Mouse (Mus musculus): ENCODE results near the gene Gm28539.
"Not testable (repeated sequence)": the region's sequence is repeated elsewhere in the genome, so short reads cannot be mapped to it uniquely, and the experiment has no call there.

The Gm28539 gene

DNA sequence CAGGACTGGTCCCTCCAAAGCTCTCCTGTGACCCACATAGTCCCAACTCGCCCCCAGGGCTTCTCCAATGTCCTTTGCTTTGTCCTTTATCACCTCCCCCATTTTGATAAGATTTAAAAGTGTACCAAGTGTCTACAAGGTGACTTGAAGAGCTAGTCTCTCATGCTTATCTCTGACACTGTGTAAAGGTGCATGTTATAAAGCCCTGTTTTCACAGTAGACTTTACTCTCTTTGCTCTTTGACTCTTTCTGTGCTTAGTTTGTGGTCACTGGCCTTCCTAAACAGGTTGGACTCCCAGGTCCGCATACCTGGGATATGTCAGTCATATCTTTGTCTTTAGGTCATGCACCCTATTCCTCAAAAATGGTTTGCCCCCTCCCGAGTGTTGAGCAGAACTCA lies 118.7 kb downstream of the Gm28539 start:
- no peak for DNase-seq (ENCODE audit: low spot score)

DNA sequence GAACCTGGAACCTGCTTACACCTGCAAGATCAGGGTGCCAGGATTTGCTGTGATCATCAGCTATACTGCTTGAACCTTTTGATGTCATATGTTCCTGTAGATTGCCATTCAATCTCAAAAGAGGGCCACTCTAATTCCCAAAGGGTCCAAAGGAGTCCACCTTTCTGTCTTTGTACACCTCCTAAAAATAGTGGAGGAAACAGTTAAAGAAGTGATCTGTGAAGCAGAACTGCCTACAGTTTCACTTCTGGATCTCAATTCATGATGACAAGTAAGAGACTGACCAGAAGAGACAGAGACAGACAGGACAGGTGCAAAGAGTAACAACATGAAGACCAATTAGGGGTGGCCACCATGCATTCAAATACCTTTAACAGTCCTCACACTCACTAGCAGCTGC lies 127.1 kb downstream of the Gm28539 start:
- DNase-seq (ENCODE audit: low spot score): no peak

DNA sequence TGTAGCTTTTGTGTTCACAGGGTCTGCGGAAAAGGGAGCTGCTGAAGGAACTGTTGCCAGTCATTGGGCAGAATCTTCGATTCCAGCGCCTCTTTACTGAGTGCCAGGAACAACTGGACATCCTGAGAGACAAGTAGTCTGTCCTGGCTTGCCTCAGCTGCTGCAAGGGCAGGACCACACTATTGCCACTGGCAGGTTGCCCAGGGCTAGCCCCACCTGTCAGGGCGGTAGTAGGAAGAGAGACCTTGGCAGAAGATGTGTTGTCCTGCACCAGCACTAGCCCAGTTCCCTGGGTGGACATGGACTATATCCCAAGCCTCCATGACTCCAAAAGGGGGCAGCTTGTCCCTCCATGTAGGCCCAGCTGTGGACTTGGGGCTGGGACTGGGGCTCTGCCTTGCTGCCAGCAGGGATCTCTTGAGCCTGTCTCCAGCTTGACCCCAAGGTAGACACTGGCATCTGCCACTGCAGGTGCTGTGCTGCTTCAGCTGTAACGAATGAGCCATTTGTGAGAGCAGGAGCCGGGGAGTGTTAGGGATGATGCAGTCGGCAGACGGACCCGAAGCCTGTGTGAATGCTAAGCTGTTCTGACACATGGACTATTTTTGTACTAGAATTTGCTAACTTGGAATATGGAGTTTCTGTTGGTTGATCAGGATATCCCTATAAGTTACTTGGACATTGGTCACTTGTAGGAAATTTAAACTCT lies 133.2 kb downstream of the Gm28539 start:
- DNase-seq (ENCODE audit: low spot score): no peak

DNA sequence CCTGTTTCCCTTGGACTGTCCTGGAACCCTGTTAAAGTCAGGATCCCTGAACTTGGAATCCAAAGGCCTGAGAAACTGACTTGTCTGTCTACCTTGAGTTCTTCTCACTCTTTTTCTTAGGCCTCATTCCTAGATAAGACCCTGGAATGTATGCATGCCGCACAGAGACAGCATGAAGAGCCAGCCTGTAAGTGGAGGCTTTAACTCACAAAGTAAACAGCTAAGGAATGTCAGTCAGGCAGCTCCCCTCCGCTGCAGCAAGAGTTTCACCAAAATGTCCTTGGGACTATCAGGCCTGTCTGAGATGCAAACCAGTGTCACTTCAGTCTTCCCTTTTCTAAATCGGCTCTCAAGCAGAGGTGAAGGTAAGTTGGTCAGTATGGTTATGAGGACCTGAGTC lies 134.5 kb downstream of the Gm28539 start:
- peak; percentile 20 for DNase-seq (ENCODE audit: low spot score)

DNA sequence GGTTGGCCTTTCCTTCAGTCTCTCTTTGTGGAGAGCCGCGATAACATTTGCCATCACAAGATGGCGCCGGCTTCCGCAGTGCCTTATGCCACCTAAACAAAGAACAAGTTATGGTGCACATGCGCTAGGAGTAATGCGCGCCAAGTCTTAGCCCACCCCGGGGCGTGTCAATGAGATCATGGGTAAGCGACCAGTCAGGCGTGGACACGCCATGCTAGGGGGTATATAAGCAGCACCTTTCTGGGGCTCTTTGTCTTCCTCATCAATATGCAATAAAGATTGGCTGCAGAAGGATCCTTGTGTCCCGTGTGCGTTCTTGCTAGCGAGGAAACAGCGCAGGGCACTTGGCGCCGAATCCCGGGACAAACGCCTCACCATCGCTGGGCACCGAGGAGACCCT lies 139.3 kb downstream of the Gm28539 start:
- DNase-seq (ENCODE audit: low spot score): not testable (repeated sequence)

DNA sequence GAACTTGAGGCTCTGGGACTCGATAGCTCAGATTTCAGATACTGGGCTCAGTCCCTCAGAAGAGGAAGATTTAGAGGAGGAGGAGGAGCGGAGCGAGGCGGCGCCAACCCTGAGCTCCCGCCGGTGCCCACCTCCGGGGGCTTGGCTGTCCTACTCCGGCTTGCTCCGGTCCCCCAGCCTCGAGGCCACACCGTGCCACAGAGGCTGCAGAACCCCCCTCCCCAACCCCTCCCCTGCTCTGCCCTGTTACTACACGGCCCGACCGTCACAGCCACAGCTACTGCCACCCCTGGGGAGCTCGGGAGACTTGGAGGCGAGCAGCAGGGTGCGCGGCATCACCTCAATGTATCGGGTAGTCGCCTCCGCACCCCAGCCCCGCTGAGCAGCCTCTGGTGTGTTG lies 139.9 kb downstream of the Gm28539 start:
- DNase-seq (ENCODE audit: low spot score): no peak

GRCm38 (mm10) chr16:18986381-18986780 lies 150.0 kb downstream of the Gm28539 start:
- no peak for DNase-seq (ENCODE audit: low spot score)

GRCm38 (mm10) chr16:18986860-18987259 lies 150.5 kb downstream of the Gm28539 start:
- no peak for DNase-seq (ENCODE audit: low spot score)

- DNase-seq (ENCODE audit: low spot score): peak; percentile 8
Measured at GRCm38 (mm10) chr16:19002610-19003389, 166.4 kb downstream of the Gm28539 start.

GRCm38 (mm10) chr16:19003757-19004156 lies 167.4 kb downstream of the Gm28539 start:
- DNase-seq (ENCODE audit: low spot score): no peak

GRCm38 (mm10) chr16:19005298-19005697 lies 168.9 kb downstream of the Gm28539 start:
- no peak for DNase-seq (ENCODE audit: low spot score)
